Mouse (Mus musculus) heart, adult 2 months (tissue): Measurements from ENCODE around the gene Mthfd2.

Experiments
- CTCF ChIP-seq: fragments of 200-600 bp; IDR thresholded peaks from 2 replicates; pipeline ENCODE4 v1.8.1; 2022; ENCODE audit warnings: antibody characterized with exemption, mild to moderate bottlenecking, moderate library complexity
- POLR2A ChIP-seq: fragments of 200-500 bp; IDR thresholded peaks from 2 replicates; pipeline ENCODE4 v1.6.1; 2011; ENCODE audit warnings: mild to moderate bottlenecking, low read depth, low read length, control low read depth; ENCODE audit not compliant: insufficient read depth

GRCm38 (mm10) chr6:83323652-83324419 is 1.9 kb downstream of the Mthfd2 start:
- TF ChIP-seq POLR2A (no peak), CTCF (no peak)
